Mouse (Mus musculus): Measurements from ENCODE around the gene Lrch1.

Lrch1 gene

DNA sequence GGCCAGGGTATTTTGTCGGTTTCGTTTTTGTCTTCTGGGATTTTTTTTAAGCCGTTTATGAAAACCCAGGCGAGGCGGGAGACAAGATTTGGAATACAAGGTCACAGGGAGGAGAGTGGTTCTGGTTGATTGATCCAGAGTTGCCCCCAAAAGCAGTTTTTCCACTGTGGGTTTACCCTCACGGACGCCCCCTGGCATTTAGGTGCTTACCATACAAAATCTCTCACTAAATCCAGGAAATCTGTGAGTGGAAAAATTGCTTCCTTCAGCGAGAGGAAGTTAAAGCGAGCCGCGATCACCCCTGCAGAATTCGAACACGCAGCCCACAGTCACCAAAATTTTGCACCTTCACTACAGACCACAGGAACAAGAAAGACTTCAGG, 329 bp upstream of the Lrch1 start:
- CTCF ChIA-PET, result interaction anchor here (1.7 kb wide), 1 partner anchor 9 kb away, joined by 4 read pairs; no protein-coding TSS in a partner anchor

DNA sequence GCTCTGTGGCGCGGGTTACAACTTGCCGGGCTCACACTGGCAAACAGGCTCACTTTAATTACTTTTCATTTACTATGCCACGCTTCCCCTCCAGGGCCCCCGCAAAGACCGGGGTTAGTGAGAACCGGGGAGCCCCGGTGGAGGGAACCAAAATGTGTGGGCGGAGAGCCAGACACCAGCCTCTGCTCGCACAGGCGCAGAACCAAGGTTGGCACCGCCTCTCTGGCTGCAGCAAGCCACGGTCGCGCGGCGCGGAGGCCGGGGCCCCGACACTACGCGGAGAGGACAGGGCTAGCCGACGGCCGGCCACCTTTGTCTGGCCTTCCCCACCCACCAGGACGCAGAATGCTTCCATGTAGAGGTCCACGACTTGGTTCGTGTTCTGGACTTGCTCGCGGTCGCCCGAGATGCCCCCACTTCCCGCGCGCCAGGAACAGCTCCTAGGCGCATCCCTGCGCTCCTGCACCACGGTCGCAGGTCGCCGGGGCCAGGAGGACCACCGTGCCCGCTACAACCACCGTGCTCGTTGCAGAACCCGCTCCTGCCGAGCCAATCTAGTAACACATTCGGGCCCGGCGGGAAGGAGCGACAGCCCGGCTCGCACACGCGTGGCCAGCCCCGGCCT, 813 bp downstream of the Lrch1 start:
- CTCF ChIA-PET, result no interaction called here

DNA sequence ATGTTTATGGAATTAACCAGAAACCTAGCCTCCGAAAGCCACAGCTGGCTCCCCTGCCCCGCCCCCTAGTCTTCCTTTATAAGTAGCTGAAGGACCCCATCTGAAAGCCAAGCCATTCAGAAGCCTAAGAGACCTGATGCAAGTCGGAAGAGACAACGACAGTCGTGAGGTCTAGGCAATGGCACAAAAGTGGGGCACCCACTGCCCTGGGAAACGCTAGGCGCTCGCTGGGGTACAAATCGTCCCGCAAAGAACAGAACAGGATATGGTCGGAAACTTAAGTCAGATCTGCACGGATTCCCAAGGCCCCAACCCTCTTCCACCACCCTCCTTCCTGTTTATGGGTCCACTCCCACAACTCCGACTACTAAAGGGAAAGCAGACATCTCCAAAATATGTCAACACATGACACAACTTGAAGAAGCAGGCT, 1.3 kb downstream of the Lrch1 start:
- CTCF ChIA-PET, result no interaction called here

DNA sequence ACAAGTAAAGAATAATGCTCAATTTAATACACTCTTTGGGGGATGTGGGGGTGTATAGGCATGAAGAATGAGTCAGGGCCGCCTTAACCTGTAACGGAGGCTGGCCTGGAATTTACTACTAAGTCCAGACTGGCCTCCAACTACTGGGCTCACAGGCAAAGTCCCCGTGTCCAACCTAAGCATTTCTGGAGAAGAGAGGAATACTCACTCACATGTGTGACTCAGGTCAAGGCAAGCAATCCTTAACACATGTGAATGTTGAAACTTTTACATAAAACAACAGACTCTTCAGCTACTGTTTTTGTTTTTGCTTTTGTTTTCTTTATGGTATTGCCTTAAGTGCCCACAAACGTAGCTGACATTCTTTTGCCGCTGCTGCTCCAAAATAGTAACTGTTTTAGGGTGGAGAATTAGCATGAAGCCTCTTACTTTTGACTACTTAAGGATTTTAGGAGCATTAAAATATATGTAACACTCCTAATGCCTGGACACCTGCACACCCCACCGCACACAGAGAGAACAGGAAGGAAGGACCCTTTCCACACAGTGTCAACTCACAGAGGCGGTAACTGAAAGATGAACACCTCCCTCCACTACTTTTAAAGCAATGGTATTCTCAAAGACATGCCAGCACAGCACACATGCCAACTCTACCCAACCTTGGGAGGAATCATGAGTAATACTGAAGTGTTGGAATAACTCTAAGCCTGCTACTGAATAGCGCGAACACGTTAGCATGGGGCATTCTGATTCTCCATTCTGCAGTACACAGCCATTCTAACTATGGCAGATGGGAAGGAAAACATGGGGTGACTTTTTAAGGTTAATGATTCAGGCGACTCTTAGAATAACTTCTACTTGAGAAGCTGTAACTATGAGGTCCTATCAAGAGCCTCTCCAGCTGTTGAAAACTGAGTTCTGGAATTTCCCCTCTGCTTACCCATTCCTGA, 2.1 kb downstream of the Lrch1 start:
- CTCF ChIA-PET, result no interaction called here

DNA sequence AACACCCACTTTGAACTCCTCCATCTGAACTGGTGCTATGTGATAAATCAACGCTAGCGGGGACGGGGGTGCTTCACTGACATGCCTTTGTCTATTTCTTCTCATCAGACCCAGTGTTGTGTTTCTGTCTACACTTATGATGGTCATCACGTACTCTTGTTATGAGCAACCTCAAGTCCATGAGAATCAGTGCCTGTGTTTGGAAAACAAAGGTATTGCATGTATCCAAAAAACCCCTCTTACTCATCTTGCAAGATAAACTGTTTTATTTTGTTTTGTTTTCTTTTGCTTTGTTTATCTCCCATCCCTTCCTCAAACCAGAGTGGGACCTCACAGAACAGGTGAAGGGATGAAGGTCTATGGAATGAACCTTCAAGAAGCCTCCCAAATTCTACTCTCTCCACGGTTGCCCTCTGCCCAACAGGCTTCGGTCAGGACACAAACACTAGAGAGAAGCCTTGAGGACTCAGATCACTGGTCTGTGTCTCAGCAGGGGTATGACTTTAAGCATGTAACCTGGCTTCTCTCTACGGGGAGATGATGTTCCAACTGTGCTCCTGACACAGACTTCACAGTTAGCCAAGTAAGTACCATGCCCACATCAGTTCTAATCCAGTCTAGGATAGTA, 3.4 kb downstream of the Lrch1 start:
- CTCF ChIA-PET, result no interaction called here

DNA sequence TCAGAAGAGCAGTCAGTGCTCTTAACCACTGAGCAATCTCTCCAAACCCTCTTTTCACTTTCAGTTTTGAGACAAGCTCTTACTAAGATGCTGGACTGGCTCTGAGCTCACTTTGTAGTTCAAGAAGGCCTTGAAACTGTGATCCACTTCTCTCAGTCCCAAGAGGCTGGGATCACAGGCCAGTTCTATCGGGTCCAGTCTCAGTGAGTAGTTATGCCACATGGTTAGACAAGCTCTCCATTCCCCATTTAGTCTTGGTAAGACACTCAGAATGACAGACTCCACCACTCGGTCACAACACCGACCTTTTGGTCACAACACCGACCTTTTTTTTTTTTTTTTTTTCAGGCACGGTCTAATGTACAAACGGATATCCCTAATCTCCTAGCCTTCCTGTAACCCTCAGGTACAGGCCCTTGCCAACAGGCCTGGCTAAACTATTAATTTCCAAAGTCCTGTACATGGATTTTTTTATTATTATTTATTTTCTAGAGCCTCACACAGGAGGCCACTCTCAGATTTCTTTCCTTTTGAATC, 4.0 kb downstream of the Lrch1 start:
- CTCF ChIA-PET, result interaction anchor here (0.6 to 0.7 kb wide), 2 partner anchors 75 to 106 kb away, joined by 3 to 23 read pairs; no protein-coding TSS in a partner anchor

DNA sequence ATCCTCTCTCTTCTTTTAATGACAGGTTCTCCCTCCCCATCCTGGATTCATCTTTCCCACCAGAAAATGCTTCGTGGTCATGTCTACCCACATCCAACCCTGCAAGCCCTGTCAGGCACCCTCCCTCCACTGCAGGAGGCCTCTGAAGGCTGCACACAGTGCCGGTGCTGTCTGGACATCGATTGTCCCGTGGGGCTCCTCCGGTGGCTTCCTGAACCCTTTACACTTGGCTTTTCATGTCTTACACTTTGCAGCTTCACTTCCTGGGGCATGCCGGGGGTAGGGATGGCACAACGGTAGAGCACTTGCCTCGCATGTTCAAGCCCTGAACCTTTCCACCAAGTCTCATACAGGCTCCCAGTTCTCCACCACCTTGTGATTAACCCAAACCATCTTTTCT, 4.7 kb downstream of the Lrch1 start:
- CTCF ChIA-PET, result interaction anchor here (0.6 to 0.7 kb wide), 2 partner anchors 74 to 106 kb away, joined by 3 to 23 read pairs; no protein-coding TSS in a partner anchor

DNA sequence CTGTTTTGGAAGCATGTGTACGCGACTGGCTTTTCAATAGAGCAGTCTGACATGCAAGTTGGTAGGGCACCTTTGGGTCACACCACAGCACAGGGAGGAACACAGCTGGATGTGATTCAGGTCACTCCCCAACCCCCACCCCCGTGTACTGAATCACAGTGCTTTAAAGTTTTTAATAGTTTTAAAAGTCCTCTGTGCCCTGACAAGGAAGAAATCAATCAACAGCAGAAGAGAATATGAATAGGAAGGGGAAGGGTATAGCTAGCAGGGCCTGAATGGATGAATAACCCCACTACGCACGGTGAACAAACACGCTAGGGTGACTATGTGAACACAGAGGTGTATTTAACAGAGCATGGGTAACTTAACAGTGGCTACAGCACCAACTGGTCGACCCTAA, 6.1 kb downstream of the Lrch1 start:
- CTCF ChIA-PET, result no interaction called here

DNA sequence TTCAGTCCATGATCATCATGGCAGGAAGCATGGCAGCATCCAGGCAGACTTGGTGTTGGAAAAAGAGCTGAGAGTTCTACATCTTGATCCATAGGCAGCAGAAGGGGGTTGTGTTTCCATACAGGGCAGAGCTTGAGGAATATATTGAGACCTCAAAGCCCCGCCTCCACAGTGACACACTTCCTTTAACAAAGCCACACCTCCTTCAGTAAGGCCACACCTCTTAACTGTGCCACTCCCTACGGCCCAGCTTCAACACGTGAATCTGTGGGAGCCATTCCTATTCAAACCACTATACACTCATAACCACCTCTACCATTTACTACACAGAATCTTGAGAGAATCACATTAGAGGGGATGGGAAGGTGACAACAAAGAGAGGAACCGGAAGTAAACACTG, 6.9 kb downstream of the Lrch1 start:
- CTCF ChIA-PET, result no interaction called here

DNA sequence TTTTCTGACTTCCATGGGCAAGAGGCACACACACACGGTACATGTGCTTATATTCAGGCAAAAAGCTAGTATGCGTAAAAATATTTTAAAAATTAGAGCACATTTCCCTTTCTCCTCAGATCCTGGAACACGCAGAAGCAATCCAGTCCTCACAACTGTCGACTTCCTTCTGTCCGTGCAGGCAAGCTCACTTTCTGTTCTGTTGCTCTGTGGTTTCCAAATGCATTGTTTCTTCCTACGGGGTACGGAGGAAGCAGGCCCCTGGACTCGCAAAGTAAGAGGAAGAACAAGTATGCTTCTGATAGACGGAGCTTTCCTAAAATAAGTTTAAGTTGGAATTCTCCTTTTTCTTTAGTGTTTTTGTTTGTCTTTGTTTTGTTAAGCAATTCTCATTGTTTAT, 8.3 kb downstream of the Lrch1 start:
- CTCF ChIA-PET, result interaction anchor here (0.5 to 1.0 kb wide), 6 partner anchors 9 to 171 kb away, joined by 3 to 14 read pairs (median 4); partner anchors contain the start of gene Lrch1

DNA sequence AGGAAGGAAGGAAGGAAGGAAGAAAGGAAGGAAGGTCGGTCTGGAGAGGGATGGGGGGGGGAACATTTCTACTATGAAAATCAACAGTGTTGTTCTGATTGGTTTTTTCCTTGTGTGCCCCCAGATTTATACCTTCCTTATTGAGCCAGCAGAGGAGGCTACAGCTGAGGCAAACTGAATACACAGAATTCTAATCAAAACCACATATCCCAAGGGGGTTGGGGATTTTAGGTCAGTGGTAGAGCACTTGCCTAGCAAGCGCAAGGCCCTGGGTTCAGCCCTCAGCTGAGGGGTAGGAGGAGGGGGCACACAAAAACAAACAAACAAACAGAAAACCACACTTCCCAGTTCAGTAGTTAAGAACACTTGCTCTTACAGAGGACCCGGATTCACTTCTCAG, 8.8 kb downstream of the Lrch1 start:
- CTCF ChIA-PET, result interaction anchor here (0.5 to 1.0 kb wide), 6 partner anchors 9 to 241 kb away, joined by 3 to 25 read pairs (median 4); partner anchors contain the start of gene Lrch1

DNA sequence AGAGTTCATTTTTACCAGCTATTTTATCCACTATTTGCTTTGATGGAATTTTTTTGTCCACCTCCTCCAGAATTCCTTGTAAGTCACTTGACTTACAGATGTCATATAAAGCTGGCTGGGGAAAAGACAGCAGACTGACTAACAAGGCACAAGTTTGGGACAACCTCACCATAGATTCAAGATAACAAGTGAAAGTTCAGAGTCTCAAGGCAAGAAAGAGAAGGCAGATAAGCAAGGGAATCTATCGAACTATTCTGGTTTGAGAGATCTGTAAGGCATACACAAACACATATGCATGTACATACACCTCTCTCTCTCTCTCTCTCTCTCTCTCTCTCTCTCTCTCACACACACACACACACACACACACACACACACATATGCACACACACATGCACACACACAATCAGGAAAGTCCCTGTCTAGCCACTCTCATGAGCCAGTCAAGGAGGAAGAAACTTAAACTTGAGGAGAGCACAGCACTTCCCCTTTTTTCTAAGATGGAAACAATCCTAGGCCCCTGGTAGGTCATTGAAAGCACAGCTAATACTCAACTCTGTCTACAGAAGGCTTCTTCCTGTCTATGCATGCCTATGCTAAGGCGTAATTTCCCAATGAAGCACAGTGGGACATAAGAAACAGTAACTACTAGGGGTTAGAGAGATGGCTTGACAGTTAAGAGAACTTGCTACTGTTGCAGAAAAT, 11.0 kb downstream of the Lrch1 start:
- CTCF ChIA-PET, result no interaction called here

DNA sequence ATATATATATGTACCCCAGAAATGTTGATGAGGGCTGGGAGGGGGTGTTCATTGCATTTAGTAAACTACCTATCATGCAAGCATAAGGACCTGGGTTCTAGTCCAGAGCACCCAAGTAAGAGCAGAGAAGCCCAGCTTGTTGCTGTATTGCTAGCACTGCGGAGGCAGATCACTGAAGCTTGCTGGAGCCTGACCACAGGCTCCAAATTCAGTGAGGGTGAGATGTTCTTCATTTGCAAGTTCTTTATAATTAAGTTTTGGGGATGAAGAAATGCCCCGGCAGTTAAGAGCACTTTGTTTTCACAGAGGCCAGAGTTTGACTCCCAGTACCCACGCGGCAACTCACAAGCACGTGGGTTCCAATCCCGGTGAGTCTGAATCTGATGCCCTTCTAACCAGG, 12.6 kb downstream of the Lrch1 start:
- CTCF ChIA-PET, result interaction anchor here (1.3 kb wide), 1 partner anchor 87 kb away, joined by 3 read pairs; no protein-coding TSS in a partner anchor

DNA sequence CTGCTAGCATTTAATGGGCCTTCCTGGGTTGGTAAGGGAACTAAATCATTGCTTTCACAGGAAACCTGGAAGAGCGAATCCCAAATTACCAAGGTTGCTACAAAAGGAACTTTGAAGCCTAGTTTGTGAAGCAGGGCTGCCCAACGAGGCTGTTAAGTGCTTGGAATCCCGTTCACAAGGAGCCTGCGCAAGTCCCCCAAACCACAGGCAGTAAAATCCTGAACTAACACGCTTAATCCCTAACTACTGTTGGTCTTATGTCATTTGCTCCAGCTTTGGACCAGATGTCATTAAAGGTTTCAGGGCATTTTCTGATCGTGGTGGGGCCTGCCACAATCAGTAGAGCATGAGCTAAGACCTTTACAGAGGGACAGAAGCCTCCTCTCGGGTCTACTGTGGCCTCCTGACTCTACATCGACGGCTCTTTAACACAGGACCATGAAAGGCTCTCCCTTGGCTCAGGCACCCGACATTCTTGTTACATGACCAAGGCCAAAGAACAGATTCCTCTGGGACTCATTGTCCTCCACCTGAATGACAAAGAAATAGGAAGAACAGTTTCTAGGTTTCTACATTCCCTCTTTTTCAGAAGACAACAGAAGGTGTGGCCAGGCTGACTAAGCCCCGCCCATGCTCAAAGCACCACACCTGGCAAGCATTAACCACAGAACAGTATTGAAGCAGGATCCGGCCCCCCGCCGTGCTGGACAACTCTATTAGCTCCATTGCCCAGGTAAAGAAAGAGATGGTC, 13.5 kb downstream of the Lrch1 start:
- CTCF ChIA-PET, result interaction anchor here (0.7 kb wide), 1 partner anchor 49 kb away, joined by 6 read pairs; no protein-coding TSS in a partner anchor

DNA sequence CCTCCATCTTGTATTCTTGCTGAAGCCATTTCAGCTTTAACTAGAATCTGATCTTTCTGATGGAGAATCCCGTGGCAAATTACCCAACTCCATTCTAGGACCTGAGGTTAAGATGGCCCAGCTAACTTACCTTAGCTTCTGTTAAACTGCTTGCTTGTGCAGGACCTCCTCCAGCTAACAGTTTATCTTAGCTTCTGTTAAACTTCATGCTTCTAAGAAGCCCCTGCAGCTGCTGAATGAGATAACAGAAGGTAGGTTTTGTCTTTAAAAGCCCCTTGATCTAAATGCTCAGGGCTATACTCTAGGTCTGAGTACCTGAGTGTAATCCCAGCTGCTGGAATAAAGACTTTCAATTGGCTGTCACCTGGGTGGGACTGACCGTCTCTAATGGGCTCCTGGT, 17.9 kb downstream of the Lrch1 start:
- CTCF ChIA-PET, result interaction anchor here (0.6 to 0.9 kb wide), 2 partner anchors 11 to 880 kb away, joined by 4 read pairs; no protein-coding TSS in a partner anchor

DNA sequence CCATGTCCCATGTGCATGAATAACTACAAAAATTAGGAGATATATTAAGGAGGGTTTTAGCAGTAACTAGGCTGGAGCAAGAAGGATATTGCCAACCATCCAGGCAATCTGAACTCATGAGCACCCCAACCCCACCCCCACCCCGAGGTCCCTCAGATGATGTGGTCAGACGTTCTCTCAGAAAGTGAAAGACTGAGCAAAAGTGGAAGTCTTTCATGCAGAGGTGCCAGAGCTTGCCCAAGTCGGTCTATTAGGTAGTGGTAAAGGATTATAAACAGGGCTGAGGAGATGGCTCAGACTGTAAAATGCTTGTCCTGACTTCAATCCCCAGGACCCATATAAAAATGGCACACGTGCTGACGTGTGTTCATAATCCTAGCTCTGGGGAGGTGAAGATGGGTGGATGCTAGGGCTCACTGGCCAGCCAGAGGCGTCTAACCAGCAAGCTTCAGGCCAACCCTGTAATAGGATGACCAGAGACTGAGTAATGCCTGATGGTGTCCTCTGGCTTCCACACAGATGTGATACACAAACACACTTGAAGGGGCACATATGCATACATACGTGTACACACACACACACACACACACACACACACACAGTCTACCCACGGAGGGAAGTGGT, 18.8 kb downstream of the Lrch1 start:
- CTCF ChIA-PET, result interaction anchor here (0.5 to 1.3 kb wide), 4 partner anchors 10 to 294 kb away, joined by 3 to 5 read pairs (median 4); no protein-coding TSS in a partner anchor

DNA sequence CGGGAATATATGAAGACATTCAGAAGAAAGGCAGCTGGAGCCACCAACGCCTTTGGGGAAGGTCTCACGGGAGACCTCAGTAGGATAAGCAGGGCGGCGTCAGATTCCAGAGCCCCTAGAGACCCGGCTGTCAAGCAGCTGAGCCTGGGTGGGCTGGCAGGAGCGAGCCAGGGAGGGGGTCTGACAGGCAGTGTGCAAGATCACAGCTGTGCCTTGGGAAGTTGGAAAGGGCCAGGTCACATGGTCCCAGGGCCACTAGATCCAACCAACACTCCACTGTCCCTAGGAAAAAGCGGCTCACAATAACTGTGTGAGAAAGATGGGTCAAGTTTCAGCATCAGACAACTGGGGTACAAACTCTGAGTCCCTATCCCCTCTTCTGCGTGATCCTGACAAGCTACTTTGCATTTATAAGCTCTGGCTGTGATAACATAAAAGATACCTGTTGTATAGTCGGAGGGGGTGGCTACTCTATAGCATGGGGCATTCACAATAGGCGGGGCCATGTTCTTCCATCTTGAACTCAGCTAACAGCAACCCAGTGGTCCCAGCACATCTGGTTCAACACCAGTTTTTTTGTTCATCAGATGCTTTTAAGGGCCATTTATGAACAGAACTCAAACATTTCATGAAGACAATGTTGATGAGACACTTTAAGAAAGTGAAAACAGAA, 20.6 kb downstream of the Lrch1 start:
- CTCF ChIA-PET, result interaction anchor here (0.7 to 1.1 kb wide), 2 partner anchors 9 to 255 kb away, joined by 4 read pairs; no protein-coding TSS in a partner anchor

DNA sequence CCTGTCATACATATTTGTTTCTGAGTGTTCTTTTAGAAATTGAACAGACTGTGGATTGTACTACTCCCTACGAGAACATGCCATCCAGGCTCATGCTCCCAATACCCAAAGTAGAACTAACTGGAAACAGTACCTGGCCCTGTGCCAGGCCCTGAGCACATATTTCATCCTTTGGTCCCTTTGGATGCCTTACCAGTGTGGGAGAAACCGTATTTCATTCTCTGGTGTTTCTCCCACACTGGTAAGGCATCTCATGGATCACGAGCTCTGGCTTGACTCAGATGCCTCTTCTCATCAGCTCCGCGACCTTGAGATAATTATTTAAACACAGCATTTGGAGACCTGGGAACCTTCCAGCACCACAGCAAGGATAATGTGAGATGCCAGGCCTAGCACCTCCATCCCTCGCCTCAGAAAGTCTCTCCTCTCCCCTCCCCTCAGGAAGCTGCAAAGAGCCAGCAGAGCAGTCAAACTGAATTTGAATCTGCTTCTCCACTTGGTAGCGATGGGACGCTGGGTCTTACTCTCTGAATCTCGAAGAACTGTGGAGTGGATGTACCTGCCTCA, 21.6 kb downstream of the Lrch1 start:
- CTCF ChIA-PET, result interaction anchor here (1.1 kb wide), 1 partner anchor 8 kb away, joined by 4 read pairs; no protein-coding TSS in a partner anchor

DNA sequence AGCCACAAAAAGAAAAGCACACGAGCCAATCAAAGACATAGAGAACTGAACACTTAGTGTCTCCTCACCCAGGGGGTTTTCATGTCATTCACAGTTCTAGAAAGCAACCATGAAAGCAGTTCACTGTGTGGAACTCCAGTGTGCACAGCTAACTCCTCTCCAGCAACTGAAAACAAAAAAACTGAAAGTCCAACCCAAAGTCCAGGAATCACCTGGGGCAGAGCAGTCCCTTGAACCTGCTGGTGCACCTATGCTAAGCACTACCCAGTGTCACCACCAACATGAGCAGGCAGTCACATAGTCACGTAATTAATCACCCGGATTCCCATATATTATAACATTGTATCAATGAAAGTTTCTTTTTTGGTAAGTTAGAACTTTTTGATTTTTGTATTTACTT, 23.2 kb downstream of the Lrch1 start:
- CTCF ChIA-PET, result no interaction called here
